Mouse (Mus musculus): ENCODE results near the gene Zdhhc5. TPM values are rescaled to one million over a fixed set of nuclear protein-coding genes. Genes with fewer than 3 reads are reported as not detected.
A peak's percentile ranks its signal among the peaks of the same experiment; 100 is the strongest.

Gene Zdhhc5
- polyA plus RNA-seq, 1 experiment, result not detected

DNA sequence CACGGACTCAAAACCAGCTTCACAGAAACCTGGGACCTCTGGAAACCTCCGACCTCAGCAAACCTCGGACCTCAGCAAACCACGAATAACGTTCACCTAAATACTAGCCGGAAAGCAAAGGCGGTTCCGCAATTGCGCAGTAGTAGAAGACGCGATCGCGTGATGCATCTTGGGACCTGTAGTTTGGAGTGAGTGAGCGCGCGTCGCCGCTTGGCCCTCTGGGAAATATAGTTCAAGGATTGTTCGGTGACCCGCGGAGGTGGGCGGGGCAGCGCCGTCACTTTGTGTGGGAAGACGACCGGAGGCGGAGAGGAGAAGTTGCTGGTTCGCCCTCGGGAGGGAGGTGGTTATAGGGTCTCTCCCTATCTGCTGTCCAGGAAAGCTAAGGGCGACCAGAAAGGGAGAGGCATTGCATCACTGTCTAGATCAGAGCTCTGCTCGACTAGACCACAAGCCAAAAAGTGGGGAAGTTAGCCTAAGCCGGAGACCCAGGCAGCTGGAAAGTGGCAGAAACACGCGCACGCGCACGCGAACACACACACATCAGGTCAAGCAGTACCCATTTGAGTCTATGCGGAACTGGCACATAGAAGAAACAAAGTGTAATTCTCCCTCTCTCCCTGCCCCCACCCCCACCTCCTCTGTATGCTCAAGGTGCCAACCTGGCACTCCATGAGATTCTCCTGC is 12.3 kb upstream of the Zdhhc5 start, which contains the start of gene Clp1:
Clp1 (minus strand) TSS at position 179 of the 687 bp plus-strand sequence.
- Histone ChIP-seq H3K4me3 (ENCODE audit: insufficient read depth, low read depth, low read length) (peak within 1 kb of the TSS; percentile 61), H3K27ac (ENCODE audit: insufficient read depth, low read depth, low read length) (peak within 1 kb of the TSS; percentile 58), H3K4me1 (ENCODE audit: control insufficient read depth, insufficient read depth, low read length) (peaks cover 9% of the 10 kb centered on the region)
- TF ChIP-seq POLR2A (IDR thresholded peaks at IDR 0.05; ENCODE audit: insufficient read depth, low read depth, low read length) (peak; percentile 54; the same call in 1 of the 2 replicates), CTCF (IDR thresholded peaks at IDR 0.05; ENCODE audit: insufficient read depth, low read depth, low read length) (no peak)
- WGBS, result under 1% methylated on average over 39 of the region's 39 CpGs

DNA sequence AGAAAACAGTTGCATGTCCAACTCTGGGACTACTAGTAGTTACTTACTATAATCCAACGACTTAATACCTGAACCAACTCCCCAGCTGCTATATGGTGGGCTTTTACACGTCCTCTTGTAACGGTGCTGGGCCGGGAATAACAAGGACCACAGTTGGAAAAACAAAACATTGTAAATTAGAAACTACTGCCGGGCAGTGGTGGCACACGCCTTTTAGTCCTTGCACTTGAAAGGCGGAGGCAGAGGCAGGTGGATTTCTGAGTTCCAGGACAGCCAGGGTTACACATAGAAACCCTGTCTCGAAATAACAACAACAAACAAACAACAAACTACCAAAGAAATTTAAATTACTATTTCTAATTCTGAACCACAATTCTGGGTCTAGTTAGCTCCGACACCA is 11.7 kb upstream of the Zdhhc5 start:
- Histone ChIP-seq H3K27ac (ENCODE audit: insufficient read depth, low read depth, low read length) (no peak overlapping the region), H3K4me3 (ENCODE audit: insufficient read depth, low read depth, low read length) (peak overlapping the region; percentile 61), H3K4me1 (ENCODE audit: control insufficient read depth, insufficient read depth, low read length) (peaks cover 9% of the 10 kb centered on the region)
- TF ChIP-seq POLR2A (IDR thresholded peaks at IDR 0.05; ENCODE audit: insufficient read depth, low read depth, low read length), result no peak
- no peak for TF ChIP-seq CTCF (IDR thresholded peaks at IDR 0.05; ENCODE audit: insufficient read depth, low read depth, low read length)
- 2% methylated on average over 9 of the region's 9 CpGs for WGBS

DNA sequence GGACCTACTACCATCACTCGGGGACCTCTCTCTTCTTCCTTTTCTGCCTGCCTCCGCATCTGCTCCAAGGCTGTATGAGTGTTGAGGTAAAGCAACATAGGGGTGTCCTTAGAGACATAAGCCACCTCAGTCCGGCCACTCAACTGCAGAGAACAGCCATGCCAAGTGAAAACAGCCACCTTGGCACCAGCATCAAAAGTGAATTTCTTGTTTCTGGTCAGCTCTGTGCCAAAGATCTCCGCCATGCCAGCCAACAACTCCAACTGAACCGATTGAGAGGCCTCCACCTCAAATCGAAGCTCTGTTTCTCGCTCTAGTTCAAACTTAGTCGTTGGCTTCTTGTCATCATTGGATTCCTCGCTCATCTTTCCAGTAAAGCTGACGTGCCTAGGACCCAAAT is 10.8 kb upstream of the Zdhhc5 start:
- no peak overlapping the region for H3K4me3 ChIP-seq (ENCODE audit: insufficient read depth, low read depth, low read length)
- no peak for TF ChIP-seq CTCF (IDR thresholded peaks at IDR 0.05; ENCODE audit: insufficient read depth, low read depth, low read length)
- TF ChIP-seq POLR2A (IDR thresholded peaks at IDR 0.05; ENCODE audit: insufficient read depth, low read depth, low read length), result no peak
- WGBS, result 86% methylated on average over 10 of the region's 10 CpGs

DNA sequence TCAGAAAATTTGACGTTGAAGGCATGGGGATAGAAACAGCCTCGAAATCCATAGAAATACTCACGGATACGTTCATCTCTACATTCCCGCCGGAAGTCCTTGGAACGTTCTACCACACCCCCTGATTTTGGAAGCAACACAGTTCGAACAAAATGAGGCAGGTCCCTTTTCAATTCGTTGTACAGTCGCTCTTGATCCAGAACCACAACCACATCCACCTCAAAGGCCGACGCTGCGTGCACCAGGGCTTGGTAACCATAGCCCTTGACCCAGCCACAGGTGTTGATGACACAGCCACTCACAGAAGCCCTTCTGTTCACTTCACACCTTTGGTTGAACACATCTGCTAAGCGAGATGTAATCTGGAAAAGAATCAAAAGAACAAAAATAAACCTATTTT is 8.9 kb upstream of the Zdhhc5 start:
- TF ChIP-seq POLR2A (IDR thresholded peaks at IDR 0.05; ENCODE audit: insufficient read depth, low read depth, low read length) (no peak), CTCF (IDR thresholded peaks at IDR 0.05; ENCODE audit: insufficient read depth, low read depth, low read length) (no peak)
- no peak overlapping the region for H3K4me3 ChIP-seq (ENCODE audit: insufficient read depth, low read depth, low read length)
- WGBS, result 95% methylated on average over 14 of the region's 14 CpGs

More for the DNA sequence above, 10.8 kb upstream of the Zdhhc5 start:
- Histone ChIP-seq H3K4me1 (ENCODE audit: control insufficient read depth, insufficient read depth, low read length) (peaks cover 9% of the 10 kb centered on the region), H3K27ac (ENCODE audit: insufficient read depth, low read depth, low read length) (no peak overlapping the region)

DNA sequence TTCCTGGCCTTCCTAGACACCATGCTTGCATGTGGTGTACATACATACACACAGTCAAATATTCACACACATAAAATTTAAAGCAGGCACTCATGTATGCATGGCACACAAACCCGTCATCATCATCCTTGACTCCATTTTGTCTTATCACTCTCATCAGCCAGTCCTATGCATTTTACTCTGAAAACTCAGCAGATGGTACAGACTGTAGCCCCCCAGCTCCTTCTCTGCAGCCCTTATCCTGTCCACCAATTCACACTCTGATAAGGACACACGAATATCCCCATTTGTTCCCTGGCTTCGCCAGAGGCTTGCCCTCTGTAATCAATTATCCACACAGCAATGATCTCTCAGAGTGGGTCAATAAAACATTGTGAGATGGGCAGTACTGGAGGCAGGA is 6.2 kb upstream of the Zdhhc5 start:
- Histone ChIP-seq H3K4me3 (ENCODE audit: insufficient read depth, low read depth, low read length) (no peak overlapping the region), H3K27ac (ENCODE audit: insufficient read depth, low read depth, low read length) (no peak overlapping the region), H3K4me1 (ENCODE audit: control insufficient read depth, insufficient read depth, low read length) (peaks cover 7% of the 10 kb centered on the region)
- WGBS, result 92% methylated on average over 3 of the region's 3 CpGs
- TF ChIP-seq POLR2A (IDR thresholded peaks at IDR 0.05; ENCODE audit: insufficient read depth, low read depth, low read length) (no peak), CTCF (IDR thresholded peaks at IDR 0.05; ENCODE audit: insufficient read depth, low read depth, low read length) (no peak)

More for the DNA sequence above, 8.9 kb upstream of the Zdhhc5 start:
- H3K4me1 ChIP-seq (ENCODE audit: control insufficient read depth, insufficient read depth, low read length), result peaks cover 9% of the 10 kb centered on the region
- no peak overlapping the region for H3K27ac ChIP-seq (ENCODE audit: insufficient read depth, low read depth, low read length)

DNA sequence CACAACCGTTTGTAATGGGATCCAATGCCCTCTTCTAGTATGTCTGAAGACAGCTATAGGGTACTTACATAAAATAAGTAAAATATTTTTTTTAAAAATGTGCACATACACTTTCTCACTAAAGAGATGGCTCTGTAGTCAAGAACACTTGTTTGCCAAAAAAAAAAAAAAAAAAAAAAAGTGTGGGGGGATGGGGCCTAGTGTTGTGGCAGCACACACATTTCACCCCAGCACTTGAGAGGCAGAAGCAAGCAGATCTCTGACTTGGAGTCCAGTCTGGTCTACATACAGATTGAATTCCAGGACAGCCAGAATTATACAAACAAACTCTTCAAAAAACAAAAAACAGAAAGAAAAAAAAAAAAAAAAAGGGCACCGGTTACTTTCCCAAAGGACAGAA is 5.7 kb upstream of the Zdhhc5 start:
- TF ChIP-seq CTCF (IDR thresholded peaks at IDR 0.05; ENCODE audit: insufficient read depth, low read depth, low read length), result no peak
- no peak for TF ChIP-seq POLR2A (IDR thresholded peaks at IDR 0.05; ENCODE audit: insufficient read depth, low read depth, low read length)
- WGBS, result 85% methylated on average over 2 of the region's 2 CpGs
- Histone ChIP-seq H3K4me1 (ENCODE audit: control insufficient read depth, insufficient read depth, low read length) (peaks cover 4% of the 10 kb centered on the region), H3K4me3 (ENCODE audit: insufficient read depth, low read depth, low read length) (no peak overlapping the region), H3K27ac (ENCODE audit: insufficient read depth, low read depth, low read length) (no peak overlapping the region)

DNA sequence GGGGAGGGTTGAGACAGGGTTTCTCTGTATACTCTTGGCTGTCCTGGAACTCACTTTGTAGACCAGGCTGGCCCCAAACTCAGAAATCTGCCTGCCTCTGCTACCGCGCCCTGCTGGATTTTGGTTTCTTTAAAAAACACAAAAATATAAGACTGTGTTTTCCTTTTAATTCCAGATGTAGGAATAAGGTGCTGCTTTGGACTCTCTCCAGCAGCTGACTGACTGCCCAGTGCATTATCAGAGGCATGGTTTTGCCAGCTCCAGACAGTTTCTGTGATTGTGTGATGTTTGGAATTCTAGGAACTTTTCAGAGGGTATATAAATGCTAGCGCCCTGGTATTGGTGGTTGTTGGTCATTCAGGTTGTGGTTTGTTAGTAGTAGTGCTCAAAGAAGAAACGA is 2.4 kb upstream of the Zdhhc5 start:
- no peak for TF ChIP-seq CTCF (IDR thresholded peaks at IDR 0.05; ENCODE audit: insufficient read depth, low read depth, low read length)
- TF ChIP-seq POLR2A (IDR thresholded peaks at IDR 0.05; ENCODE audit: insufficient read depth, low read depth, low read length), result no peak

DNA sequence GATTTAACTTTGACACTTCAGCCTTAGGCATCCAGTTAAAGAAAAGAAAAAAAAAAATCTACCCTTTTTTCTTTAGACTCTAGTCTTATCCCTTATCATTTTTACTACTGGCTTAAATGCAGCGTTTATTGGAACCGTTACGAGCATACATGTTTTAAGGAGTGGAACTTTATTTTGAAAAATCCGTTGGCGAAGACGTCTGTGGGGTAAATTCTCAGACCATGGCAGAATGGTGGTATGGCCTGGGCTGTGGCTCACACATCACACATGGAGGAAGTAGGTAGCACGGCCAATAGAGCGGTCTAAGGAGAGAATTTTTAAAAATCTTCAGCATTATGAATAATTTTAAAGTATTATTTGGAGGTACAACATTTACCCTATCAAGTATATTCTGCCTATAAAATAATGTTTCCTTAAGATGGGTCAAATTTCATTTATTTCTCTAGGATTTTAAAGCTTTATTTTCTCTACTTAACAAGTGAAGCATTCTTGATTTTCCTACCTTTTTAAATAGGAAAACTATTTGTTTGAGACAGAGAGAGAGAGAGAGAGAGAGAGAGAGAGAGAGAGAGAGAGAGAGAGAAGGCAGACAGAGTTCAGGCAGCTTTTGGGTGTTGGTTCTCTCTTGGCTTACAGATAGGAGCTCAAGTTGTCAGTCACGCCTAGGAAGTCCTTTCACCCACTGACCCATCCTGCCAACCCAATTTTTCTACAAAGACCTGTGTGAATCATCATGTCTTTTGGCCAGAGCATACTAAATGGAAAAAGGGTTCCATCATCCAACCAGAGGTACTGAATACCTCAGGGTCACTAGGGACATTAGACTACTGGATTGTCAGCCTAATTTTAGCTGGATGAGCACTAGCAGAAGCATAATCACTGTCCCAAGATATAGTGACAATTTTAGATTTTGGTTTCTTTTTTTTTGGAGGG is 1.7 kb upstream of the Zdhhc5 start:
- Histone ChIP-seq H3K27ac (ENCODE audit: insufficient read depth, low read depth, low read length) (peak overlapping the region; percentile 95), H3K4me1 (ENCODE audit: control insufficient read depth, insufficient read depth, low read length) (no peaks in the 10 kb centered on the region), H3K4me3 (ENCODE audit: insufficient read depth, low read depth, low read length) (no peak overlapping the region)
- 27% methylated on average over 9 of the region's 9 CpGs for WGBS
- TF ChIP-seq CTCF (IDR thresholded peaks at IDR 0.05; ENCODE audit: insufficient read depth, low read depth, low read length) (no peak), POLR2A (IDR thresholded peaks at IDR 0.05; ENCODE audit: insufficient read depth, low read depth, low read length) (no peak)

More for the DNA sequence above, 2.4 kb upstream of the Zdhhc5 start:
- no peaks in the 10 kb centered on the region for H3K4me1 ChIP-seq (ENCODE audit: control insufficient read depth, insufficient read depth, low read length)
- 95% methylated on average over 4 of the region's 4 CpGs for WGBS
- H3K27ac ChIP-seq (ENCODE audit: insufficient read depth, low read depth, low read length), result no peak overlapping the region
- H3K4me3 ChIP-seq (ENCODE audit: insufficient read depth, low read depth, low read length), result no peak overlapping the region
